ENCODE assay signal across 7 mouse cellular contexts in genomic region chr14:54528446-54529111, GRCm38 (mm10). TPM values are rescaled to one million over a fixed set of nuclear protein-coding genes. Genes with fewer than 3 reads are reported as not detected.
DNase-seq lines count a peak whose midpoint lies in the region; ATAC-seq and TF ChIP-seq lines count a peak whose summit lies in the region.

No protein-coding gene starts in this region.

- peaks cover 17% of the 10 kb centered on the region for H3K4me1 ChIP-seq in embryonic facial prominence, embryonic 12.5 days
- H3K4me1 ChIP-seq in limb, embryonic 13.5 days = peaks cover 17% of the 10 kb centered on the region
- 0 out of 2 replicates have a peak, but pooled peaks cover 3% of the 10 kb centered on the region for H3K4me1 ChIP-seq in midbrain, postnatal 0 days (ENCODE audit: insufficient read depth, low read length)

- peak; percentile 79 for DNase-seq in adrenal gland, postnatal 25 days
- peak; percentile 80 for DNase-seq in heart, adult 8-10 months (ENCODE audit: low spot score)
- DNase-seq in kidney, adult 8-10 months = peak; percentile 69 to 87
- DNase-seq in midbrain, postnatal 0 days (ENCODE audit: low spot score) = peak; percentile 86
- DNase-seq in spleen, postnatal 10 days (ENCODE audit: low spot score in 2 of 2) = peak; percentile 76 to 86

- WGBS in embryonic facial prominence, embryonic 12.5 days = 10% methylated on average over 17 of the region's 17 CpGs
- 13% methylated on average over 17 of the region's 17 CpGs for WGBS in limb, embryonic 13.5 days
- 15% methylated on average over 17 of the region's 17 CpGs for WGBS in midbrain, postnatal 0 days

- no peak overlapping the region for H3K4me3 ChIP-seq in embryonic facial prominence, embryonic 12.5 days
- H3K4me3 ChIP-seq in limb, embryonic 13.5 days = 0 out of 2 replicates have a peak overlapping the region, but pooled peaks have one; percentile 7
- H3K4me3 ChIP-seq in midbrain, postnatal 0 days (ENCODE audit: low read depth, low read length) = no peak overlapping the region

- ATAC-seq in embryonic facial prominence, embryonic 12.5 days (ENCODE audit: insufficient number of reproducible peaks, insufficient read depth, low FRiP score, low TSS enrichment) = peak; percentile 76
- peak; percentile 81 for ATAC-seq in limb, embryonic 13.5 days (ENCODE audit: low FRiP score, low read depth)
- ATAC-seq in midbrain, postnatal 0 days (ENCODE audit: low FRiP score) = peak; percentile 55

- no peaks in the 10 kb centered on the region for H3K27me3 ChIP-seq in embryonic facial prominence, embryonic 12.5 days
- H3K27me3 ChIP-seq in limb, embryonic 13.5 days = no peaks in the 10 kb centered on the region
- no peaks in the 10 kb centered on the region for H3K27me3 ChIP-seq in midbrain, postnatal 0 days (ENCODE audit: insufficient read depth, low read length)

- no peak overlapping the region for H3K9ac ChIP-seq in embryonic facial prominence, embryonic 12.5 days
- H3K9ac ChIP-seq in limb, embryonic 13.5 days = 0 out of 2 replicates have a peak overlapping the region, but pooled peaks have one; percentile 36
- no peak overlapping the region for H3K9ac ChIP-seq in midbrain, postnatal 0 days (replicated peaks; ENCODE audit: low read length, poor library complexity, severe bottlenecking)

- no peaks in the 10 kb centered on the region for H3K9me3 ChIP-seq in embryonic facial prominence, embryonic 12.5 days
- no peaks in the 10 kb centered on the region for H3K9me3 ChIP-seq in limb, embryonic 13.5 days
- H3K9me3 ChIP-seq in midbrain, postnatal 0 days (ENCODE audit: low read length) = no peaks in the 10 kb centered on the region

- TF ChIP-seq CTCF in midbrain, postnatal 0 days (IDR thresholded peaks at IDR 0.05) = peak; percentile 86

- H3K27ac ChIP-seq in embryonic facial prominence, embryonic 12.5 days = peak overlapping the region; percentile 73
- H3K27ac ChIP-seq in limb, embryonic 13.5 days = 0 out of 2 replicates have a peak overlapping the region, but pooled peaks have one; percentile 12
- peak overlapping the region; percentile 78 for H3K27ac ChIP-seq in midbrain, postnatal 0 days (ENCODE audit: low read depth, low read length)

- H3K36me3 ChIP-seq in embryonic facial prominence, embryonic 12.5 days = no peaks in the 10 kb centered on the region
- H3K36me3 ChIP-seq in limb, embryonic 13.5 days = no peaks in the 10 kb centered on the region
- no peaks in the 10 kb centered on the region for H3K36me3 ChIP-seq in midbrain, postnatal 0 days (ENCODE audit: insufficient read depth, low read length)

- peak overlapping the region; percentile 69; the same call in 1 of the 2 replicates for H3K4me2 ChIP-seq in embryonic facial prominence, embryonic 12.5 days (replicated peaks)
- peak overlapping the region; percentile 81 for H3K4me2 ChIP-seq in limb, embryonic 13.5 days (replicated peaks)
- peak overlapping the region; percentile 16; the same call in 1 of the 2 replicates for H3K4me2 ChIP-seq in midbrain, postnatal 0 days (ENCODE audit: low read depth, low read length, poor library complexity, severe bottlenecking)

RNA-seq across cellular contexts. Expression of gene Prmt5, which starts 11.3 kb away (rescaled TPM):
- 46.6 and 48.6 TPM in 2 replicates for total RNA-seq in adrenal gland, postnatal 25 days (2021)
- 96.4 and 101 TPM in 2 replicates for polyA plus RNA-seq in embryonic facial prominence, embryonic 12.5 days (2016; fragmentation: Nextera tagmentation; extraction: Ambion mirVana)
- 10 to 100 TPM; 29.8 to 34.0 (median 32.1) TPM for total RNA-seq in heart, adult 8-10 months (2022)
- polyA plus RNA-seq in limb, embryonic 13.5 days (2015; fragmentation: Nextera tagmentation; extraction: Ambion mirVana) = 86.1 and 93.1 TPM in 2 replicates
- 79.6 and 92.9 TPM in 2 replicates for total RNA-seq in midbrain, postnatal 0 days (2014; rRNA removed)
- 83.4 and 85.2 TPM in 2 replicates for polyA plus RNA-seq in midbrain, postnatal 0 days (2015; fragmentation: Nextera tagmentation; extraction: Ambion mirVana)

RNA-seq across cellular contexts. Expression of gene Haus4, which starts 25.8 kb away (rescaled TPM):
- 29.5 and 32.5 TPM in 2 replicates for total RNA-seq in adrenal gland, postnatal 25 days (2021)
- 50.5 and 52.3 TPM in 2 replicates for polyA plus RNA-seq in embryonic facial prominence, embryonic 12.5 days (2016; fragmentation: Nextera tagmentation; extraction: Ambion mirVana)
- total RNA-seq in heart, adult 8-10 months (2022) = 1 to 10 TPM; 3.5 to 6.1 (median 4.1) TPM
- 51.0 and 52.3 TPM in 2 replicates for polyA plus RNA-seq in limb, embryonic 13.5 days (2015; fragmentation: Nextera tagmentation; extraction: Ambion mirVana)
- total RNA-seq in midbrain, postnatal 0 days (2014; rRNA removed) = 13.3 and 13.7 TPM in 2 replicates
- 13.2 and 14.3 TPM in 2 replicates for polyA plus RNA-seq in midbrain, postnatal 0 days (2015; fragmentation: Nextera tagmentation; extraction: Ambion mirVana)

RNA-seq across cellular contexts. Expression of gene Ajuba, which starts 48.8 kb away (rescaled TPM):
- 19.6 and 24.2 TPM in 2 replicates for total RNA-seq in adrenal gland, postnatal 25 days (2021)
- 67.8 and 69.0 TPM in 2 replicates for polyA plus RNA-seq in embryonic facial prominence, embryonic 12.5 days (2016; fragmentation: Nextera tagmentation; extraction: Ambion mirVana)
- total RNA-seq in heart, adult 8-10 months (2022) = 1 to 10 TPM; 4.6 to 5.2 (median 4.7) TPM
- polyA plus RNA-seq in limb, embryonic 13.5 days (2015; fragmentation: Nextera tagmentation; extraction: Ambion mirVana) = 48.8 and 54.4 TPM in 2 replicates
- total RNA-seq in midbrain, postnatal 0 days (2014; rRNA removed) = 8.1 and 8.2 TPM in 2 replicates
- 3.5 and 3.9 TPM in 2 replicates for polyA plus RNA-seq in midbrain, postnatal 0 days (2015; fragmentation: Nextera tagmentation; extraction: Ambion mirVana)

RNA-seq across cellular contexts. Expression of gene Rem2, which starts 52.7 kb away (rescaled TPM):
- 0.64 and 0.67 TPM in 2 replicates for total RNA-seq in adrenal gland, postnatal 25 days (2021)
- 5.5 and 6.9 TPM in 2 replicates for polyA plus RNA-seq in embryonic facial prominence, embryonic 12.5 days (2016; fragmentation: Nextera tagmentation; extraction: Ambion mirVana)
- total RNA-seq in heart, adult 8-10 months (2022) = not detected
- polyA plus RNA-seq in limb, embryonic 13.5 days (2015; fragmentation: Nextera tagmentation; extraction: Ambion mirVana) = 2.8 and 3.2 TPM in 2 replicates
- total RNA-seq in midbrain, postnatal 0 days (2014; rRNA removed) = 35.6 and 47.4 TPM in 2 replicates
- polyA plus RNA-seq in midbrain, postnatal 0 days (2015; fragmentation: Nextera tagmentation; extraction: Ambion mirVana) = 33.0 and 34.0 TPM in 2 replicates

Comparison
In these comparisons a context has a peak if more than half of its experiments do, and no peak if none do; other contexts are left out.
1. H3K27ac ChIP-seq: peak in every context shown above with its lines; median percentile 78 in midbrain, postnatal 0 days; 73 in embryonic facial prominence, embryonic 12.5 days; 12 in limb, embryonic 13.5 days.
2. H3K4me2 ChIP-seq: peak in every context shown above with its lines; median percentile 81 in limb, embryonic 13.5 days; 69 in embryonic facial prominence, embryonic 12.5 days; 16 in midbrain, postnatal 0 days.